Mouse (Mus musculus): ENCODE data around the gene Itpr1.
A peak's percentile ranks its signal among the peaks of the same experiment; 100 is the strongest.

Itpr1 gene

GRCm38 (mm10) chr6:108282131-108282530 is 69.2 kb downstream of the Itpr1 start:
- no peak for DNase-seq

- no peak for DNase-seq
Observed at GRCm38 (mm10) chr6:108282621-108283020, 69.7 kb downstream of the Itpr1 start.

- no peak for DNase-seq
Observed at GRCm38 (mm10) chr6:108284688-108285087, 71.8 kb downstream of the Itpr1 start.

- no peak for DNase-seq
Observed at GRCm38 (mm10) chr6:108288979-108289378, 76.1 kb downstream of the Itpr1 start.

GRCm38 (mm10) chr6:108290978-108291377 is 78.1 kb downstream of the Itpr1 start:
- no peak for DNase-seq

- no peak for DNase-seq
Observed at GRCm38 (mm10) chr6:108291556-108291955, 78.7 kb downstream of the Itpr1 start.

- DNase-seq, result no peak
Observed at GRCm38 (mm10) chr6:108301856-108302255, 89.0 kb downstream of the Itpr1 start.

GRCm38 (mm10) chr6:108303619-108304567 is 91.0 kb downstream of the Itpr1 start:
- DNase-seq, result no peak

- no peak for DNase-seq
Observed at GRCm38 (mm10) chr6:108305171-108305779, 92.4 kb downstream of the Itpr1 start.

GRCm38 (mm10) chr6:108306240-108306639 is 93.3 kb downstream of the Itpr1 start:
- no peak for DNase-seq

GRCm38 (mm10) chr6:108306910-108307584 is 94.2 kb downstream of the Itpr1 start:
- no peak for DNase-seq

- no peak for DNase-seq
Observed at GRCm38 (mm10) chr6:108307770-108308169, 94.9 kb downstream of the Itpr1 start.

- DNase-seq, result no peak
Observed at GRCm38 (mm10) chr6:108309391-108310182, 96.7 kb downstream of the Itpr1 start.

- no peak for DNase-seq
Observed at GRCm38 (mm10) chr6:108313056-108313455, 100.2 kb downstream of the Itpr1 start.

GRCm38 (mm10) chr6:108313997-108314396 is 101.1 kb downstream of the Itpr1 start:
- DNase-seq, result no peak

GRCm38 (mm10) chr6:108316268-108316824 is 103.5 kb downstream of the Itpr1 start:
- DNase-seq, result no peak

- DNase-seq, result no peak
Observed at GRCm38 (mm10) chr6:108316951-108317350, 104.1 kb downstream of the Itpr1 start.

GRCm38 (mm10) chr6:108321653-108322052 is 108.8 kb downstream of the Itpr1 start:
- peak; percentile 27 to 32 for DNase-seq

- no peak for DNase-seq
Observed at GRCm38 (mm10) chr6:108324464-108325025, 111.6 kb downstream of the Itpr1 start.

GRCm38 (mm10) chr6:108325400-108325799 is 112.5 kb downstream of the Itpr1 start:
- no peak for DNase-seq

- DNase-seq, result no peak
Observed at GRCm38 (mm10) chr6:108325948-108326411, 113.1 kb downstream of the Itpr1 start.

GRCm38 (mm10) chr6:108326751-108327161 is 113.9 kb downstream of the Itpr1 start:
- no peak for DNase-seq
